Mouse (Mus musculus) hindbrain, postnatal 0 days (tissue): ENCODE data around the gene Ly86. TPM values are rescaled to one million over a fixed set of nuclear protein-coding genes. Genes with fewer than 3 reads are reported as not detected.

ENCODE experiments used
- ATAC-seq: fragments of 200-750 bp; cut with Nextera tagmentation; 2 replicates; pipeline ENCODE4 v1.8.0; 2017; ENCODE audit warnings: mild to moderate bottlenecking, moderate TSS enrichment, moderate library complexity
- DNase-seq: peaks from one replicate; pipeline ENCODE4 v3.0.0-alpha.2; 2015; ENCODE audit warnings: low spot score
- H3K27ac ChIP-seq: fragments of 300-500 bp; sonication (generic); 2 replicates; pipeline ENCODE4 v1.5.1; 2014; ENCODE audit warnings: mild to moderate bottlenecking
- H3K27me3 ChIP-seq: fragments of 300-500 bp; sonication (generic); 2 replicates; pipeline ENCODE4 v1.6.1; 2014; ENCODE audit warnings: low read length, mixed read lengths; ENCODE audit not compliant: insufficient read depth
- H3K36me3 ChIP-seq: fragments of 300-500 bp; sonication (generic); 2 replicates; pipeline ENCODE4 v1.6.1; 2014; ENCODE audit warnings: low read length, mixed read lengths; ENCODE audit not compliant: insufficient read depth
- H3K4me1 ChIP-seq: fragments of 300-500 bp; sonication (generic); 2 replicates; pipeline ENCODE4 v1.6.1; 2014; ENCODE audit warnings: antibody characterized with exemption, low read length, mixed read lengths; ENCODE audit not compliant: insufficient read depth
- H3K4me2 ChIP-seq: fragments of 300-500 bp; sonication (generic); 2 replicates; pipeline ENCODE4 v1.6.1; 2014; ENCODE audit warnings: low read depth, mild to moderate bottlenecking, low read length, moderate library complexity, mixed read lengths
- H3K4me3 ChIP-seq: fragments of 300-500 bp; sonication (generic); 2 replicates; pipeline ENCODE4 v1.5.1; 2014; ENCODE audit warnings: low read length
- H3K9ac ChIP-seq: fragments of 300-500 bp; sonication (generic); replicated peaks from 2 replicates; pipeline ENCODE4 v1.6.1; 2014; ENCODE audit warnings: mild to moderate bottlenecking, low read length, moderate library complexity, mixed read lengths
- H3K9me3 ChIP-seq: fragments of 300-500 bp; sonication (generic); 2 replicates; pipeline ENCODE4 v1.6.1; 2016; ENCODE audit warnings: low read length, mixed read lengths
- CTCF ChIP-seq: IDR thresholded peaks from 2 replicates; pipeline ENCODE4 v1.5.1; 2016; ENCODE audit warnings: antibody characterized with exemption, control low read depth, low read depth
- WGBS: fragments of 180-500 bp; shearing (Covaris S2); extraction: QIAGEN DNeasy Blood & Tissue Kit; methylation state at CpG from one replicate; pipeline ENCODE4 v1.1.7; 2014; 5-methylcytosine and 5-hydroxymethylcytosine counted together
- polyA plus RNA-seq: library from polyadenylated mRNA; unstranded; fragments of >200 nt; fragmentation: Nextera tagmentation; extraction: Ambion mirVana; gene quantifications from 2 replicates; pipeline ENCODE4 v1.2.1, GENCODE M21; 2015
- total RNA-seq: library from RNA; depleted of rRNA; stranded (reverse); fragments of >200 nt; gene quantifications from 2 replicates; pipeline ENCODE4 v1.2.3, GENCODE M21; 2014

Ly86 gene
- total and polyA plus RNA-seq, 2 experiments from 2014 or later, result 8.9 to 12.1 TPM

DNA sequence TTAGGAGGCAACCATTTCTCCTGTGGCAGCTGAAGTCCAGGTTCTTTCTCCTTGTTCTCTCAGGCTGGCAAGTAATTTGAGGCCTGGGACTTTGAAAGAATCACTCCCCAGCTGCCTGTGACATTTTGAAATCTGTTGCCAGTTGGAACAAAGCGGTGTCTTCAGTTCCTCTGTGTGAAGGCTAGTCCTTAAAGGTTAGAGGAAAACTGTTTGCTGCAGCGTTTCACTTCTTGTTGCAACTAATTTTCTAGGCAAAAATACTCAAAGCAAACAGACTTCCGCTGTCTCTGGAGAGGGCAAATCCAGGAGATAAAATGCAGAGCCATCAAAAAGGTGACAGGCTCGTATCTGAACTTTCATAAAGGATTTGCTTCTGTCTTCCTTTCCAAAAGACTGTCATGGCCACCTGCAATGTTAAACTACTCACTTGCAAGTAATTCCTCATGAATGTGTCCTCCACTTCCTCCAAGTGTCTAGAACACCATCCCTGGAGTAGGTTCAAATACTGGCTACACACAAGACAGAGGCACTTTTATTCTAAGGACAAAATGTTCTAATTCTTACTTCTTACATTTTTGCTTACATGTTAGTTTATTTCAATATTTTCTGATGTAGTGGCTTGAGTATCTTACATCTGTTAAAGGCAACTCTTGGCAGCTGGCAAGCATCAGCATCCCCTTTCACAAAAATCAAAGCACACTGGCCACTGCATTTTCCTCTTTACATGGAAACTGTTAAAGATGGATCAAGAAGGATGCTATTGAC, 12.0 kb upstream of the Ly86 start:
- DNase-seq, result no peak
- ATAC-seq, result no peak
- no peak overlapping the region for H3K9ac ChIP-seq
- no peaks in the 10 kb centered on the region for H3K9me3 ChIP-seq
- whole genome bisulfite sequencing, result 78% methylated on average over 4 of the region's 4 CpGs
- no peak overlapping the region for H3K27ac ChIP-seq
- no peaks in the 10 kb centered on the region for H3K27me3 ChIP-seq
- no peaks in the 10 kb centered on the region for H3K4me1 ChIP-seq
- no peaks in the 10 kb centered on the region for H3K36me3 ChIP-seq
- no peak overlapping the region for H3K4me3 ChIP-seq
- H3K4me2 ChIP-seq, result no peak overlapping the region
- TF ChIP-seq CTCF, result no peak

DNA sequence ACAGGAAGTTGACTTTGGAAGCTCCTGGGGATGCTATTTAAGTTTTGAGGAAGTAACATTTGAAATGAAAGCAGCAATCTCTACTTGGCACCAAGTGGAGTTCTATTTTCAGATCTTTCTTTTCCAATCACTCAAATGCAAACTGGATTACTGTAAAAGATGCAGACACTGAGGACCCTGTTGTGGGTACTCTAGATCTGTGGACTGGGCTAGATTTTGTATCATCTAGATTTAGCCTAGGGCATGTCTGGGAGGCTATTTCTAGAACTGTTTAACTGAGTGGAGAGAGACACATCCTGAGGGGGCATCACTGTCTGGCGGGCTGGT, 11.5 kb upstream of the Ly86 start:
- WGBS, result 67% methylated on average over 1 of the region's 1 CpGs
- H3K36me3 ChIP-seq, result no peaks in the 10 kb centered on the region

GRCm38 (mm10) chr13:37337269-37337668, 7.7 kb upstream of the Ly86 start:
- 74% methylated on average over 4 of the region's 4 CpGs for WGBS
- no peak overlapping the region for H3K27ac ChIP-seq
- no peak overlapping the region for H3K4me2 ChIP-seq
- no peaks in the 10 kb centered on the region for H3K9me3 ChIP-seq
- no peak for DNase-seq
- no peaks in the 10 kb centered on the region for H3K36me3 ChIP-seq
- no peaks in the 10 kb centered on the region for H3K4me1 ChIP-seq
- TF ChIP-seq CTCF, result no peak
- H3K9ac ChIP-seq, result no peak overlapping the region
- no peaks in the 10 kb centered on the region for H3K27me3 ChIP-seq
- no peak for ATAC-seq
- no peak overlapping the region for H3K4me3 ChIP-seq

More for the DNA sequence above, 11.5 kb upstream of the Ly86 start:
- DNase-seq, result no peak
- Histone ChIP-seq H3K4me1 (no peaks in the 10 kb centered on the region), H3K9ac (no peak overlapping the region), H3K27ac (no peak overlapping the region), H3K9me3 (no peaks in the 10 kb centered on the region), H3K27me3 (no peaks in the 10 kb centered on the region), H3K4me3 (no peak overlapping the region), H3K4me2 (no peak overlapping the region)
- TF ChIP-seq CTCF, result no peak
- no peak for ATAC-seq

DNA sequence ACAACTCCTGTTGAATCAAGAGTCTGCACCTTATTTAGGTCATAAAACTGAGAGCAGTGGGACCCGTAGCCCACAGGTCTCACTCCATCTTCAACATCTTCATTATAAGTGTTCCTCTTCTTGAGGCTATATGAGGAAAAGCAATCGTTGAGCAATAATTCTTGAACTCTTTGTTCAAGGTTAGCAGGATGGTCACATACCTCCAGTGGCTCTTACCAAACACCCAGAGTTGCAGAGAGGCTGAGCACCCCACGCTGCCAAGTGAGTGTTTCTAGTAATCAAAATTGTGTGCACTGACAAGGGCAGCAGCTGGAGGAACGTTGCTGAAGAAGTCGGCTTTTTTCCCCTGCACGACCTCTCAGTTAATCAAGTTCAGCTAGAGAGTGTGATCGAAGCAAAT, 7.1 kb upstream of the Ly86 start:
- Histone ChIP-seq H3K9me3 (no peaks in the 10 kb centered on the region), H3K4me1 (no peaks in the 10 kb centered on the region), H3K4me2 (no peak overlapping the region), H3K4me3 (no peak overlapping the region), H3K36me3 (no peaks in the 10 kb centered on the region), H3K27ac (no peak overlapping the region), H3K9ac (no peak overlapping the region), H3K27me3 (no peaks in the 10 kb centered on the region)
- TF ChIP-seq CTCF, result no peak
- DNase-seq, result no peak
- 75% methylated on average over 7 of the region's 7 CpGs for WGBS
- ATAC-seq, result no peak

- H3K9me3 ChIP-seq, result no peaks in the 10 kb centered on the region
- TF ChIP-seq CTCF, result no peak
- H3K27ac ChIP-seq, result no peak overlapping the region
- no peaks in the 10 kb centered on the region for H3K36me3 ChIP-seq
- no peaks in the 10 kb centered on the region for H3K4me1 ChIP-seq
- DNase-seq (no peak), ATAC-seq (no peak)
- H3K27me3 ChIP-seq, result no peaks in the 10 kb centered on the region
- no peak overlapping the region for H3K4me2 ChIP-seq
- no peak overlapping the region for H3K4me3 ChIP-seq
- H3K9ac ChIP-seq, result no peak overlapping the region
- WGBS, result 100% methylated on average over 1 of the region's 1 CpGs
Observed at GRCm38 (mm10) chr13:37342804-37343203, 2.2 kb upstream of the Ly86 start.

- Histone ChIP-seq H3K4me3 (no peak overlapping the region), H3K36me3 (no peaks in the 10 kb centered on the region), H3K4me1 (no peaks in the 10 kb centered on the region), H3K9me3 (no peaks in the 10 kb centered on the region), H3K27ac (no peak overlapping the region), H3K27me3 (no peaks in the 10 kb centered on the region), H3K9ac (no peak overlapping the region), H3K4me2 (no peak overlapping the region)
- 88% methylated on average over 10 of the region's 10 CpGs for WGBS
- TF ChIP-seq CTCF, result no peak
- ATAC-seq, result no peak
- no peak for DNase-seq
Observed at GRCm38 (mm10) chr13:37345823-37346222, 815 bp downstream of the Ly86 start.

DNA sequence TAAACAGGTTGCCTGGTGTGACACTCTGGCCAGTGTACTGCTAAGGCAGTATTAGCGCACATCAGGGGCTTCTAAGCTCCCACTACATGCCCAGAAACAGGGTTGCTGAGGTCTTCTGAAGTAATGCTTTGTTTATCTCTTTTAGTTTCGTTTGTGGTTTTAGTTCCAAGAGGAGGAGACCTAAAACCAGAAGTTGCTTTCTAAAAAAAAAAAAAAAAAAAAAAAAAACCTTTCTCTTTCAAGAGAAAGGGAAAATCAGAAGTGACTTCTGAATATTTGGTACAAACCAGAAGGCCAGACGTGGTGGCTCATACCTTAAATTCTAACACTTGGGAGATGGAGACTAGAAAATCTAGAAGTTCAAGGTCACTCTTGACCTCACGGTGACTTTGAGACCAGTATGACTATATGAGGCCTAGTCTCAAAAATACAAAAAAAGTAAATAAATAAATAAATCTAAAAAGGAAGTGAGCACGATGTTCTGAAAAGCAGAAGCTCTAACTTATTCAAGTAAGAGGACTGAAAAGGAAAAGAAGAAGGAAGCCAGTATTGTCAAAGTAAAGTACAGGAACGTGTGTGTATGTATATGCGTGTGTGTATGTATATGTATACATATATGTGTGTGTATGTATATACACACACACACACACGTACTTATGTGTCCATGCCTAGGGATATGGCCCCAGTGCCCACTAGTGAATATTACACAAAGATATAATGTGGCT, 3.0 kb downstream of the Ly86 start:
- ATAC-seq, result no peak
- TF ChIP-seq CTCF, result no peak

More for the DNA sequence above, 3.0 kb downstream of the Ly86 start:
- no peaks in the 10 kb centered on the region for H3K4me1 ChIP-seq
- H3K36me3 ChIP-seq, result no peaks in the 10 kb centered on the region
- H3K27me3 ChIP-seq, result no peaks in the 10 kb centered on the region
- DNase-seq, result no peak
- no peak overlapping the region for H3K4me3 ChIP-seq
- no peak overlapping the region for H3K4me2 ChIP-seq
- 87% methylated on average over 8 of the region's 8 CpGs for WGBS
- H3K9me3 ChIP-seq, result no peaks in the 10 kb centered on the region
- no peak overlapping the region for H3K9ac ChIP-seq
- H3K27ac ChIP-seq, result no peak overlapping the region
